Mouse (Mus musculus): ENCODE measurements around the gene Arcn1.
"Not testable (repeated sequence)": the region's sequence is repeated elsewhere in the genome, so short reads cannot be mapped to it uniquely, and the experiment has no call there.

Arcn1 gene

DNA sequence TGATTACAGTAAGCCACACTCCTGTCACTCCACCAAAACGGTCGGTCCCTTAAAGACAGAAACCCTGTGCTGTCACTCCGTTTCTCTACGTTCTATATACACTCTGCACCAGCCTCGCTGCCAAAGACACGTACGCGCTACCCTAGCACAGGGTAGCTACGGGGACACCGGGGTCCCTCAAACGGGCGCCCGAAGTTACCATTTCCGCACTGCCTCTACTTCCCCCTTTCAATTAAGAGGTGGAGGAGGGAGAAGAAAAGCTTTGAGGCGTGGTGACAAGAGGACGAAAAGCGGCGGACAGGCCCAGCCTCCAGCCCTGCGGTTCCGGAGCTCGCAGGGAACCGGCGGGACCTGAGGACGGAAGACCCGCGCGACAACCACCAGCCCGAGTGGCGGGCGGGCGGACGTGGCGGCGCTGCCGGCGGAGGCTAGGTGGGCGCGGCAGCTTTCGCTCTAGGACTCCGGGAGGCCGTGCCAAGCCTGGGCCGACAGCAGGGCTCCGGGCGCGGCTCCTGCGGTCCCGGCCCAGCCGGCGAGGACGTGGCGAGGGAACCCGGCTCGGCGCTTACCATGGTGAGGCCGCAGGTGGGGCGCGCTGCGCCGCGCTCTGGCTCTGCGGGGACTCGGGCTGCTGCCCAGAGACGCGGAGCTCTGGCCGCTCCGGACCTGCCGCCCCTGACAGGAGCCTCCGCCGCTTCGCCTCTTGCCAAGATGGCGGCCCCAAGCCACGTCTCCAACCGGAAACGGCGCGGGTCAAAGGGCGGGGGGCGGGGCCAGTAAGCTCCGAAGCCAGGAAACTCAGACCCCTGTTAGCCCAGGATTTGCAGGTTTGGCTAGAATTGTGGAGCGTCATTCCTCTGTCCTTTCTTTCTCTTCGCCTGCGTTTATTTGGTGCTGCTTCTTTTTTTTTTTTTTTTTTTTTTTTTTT lies at the start of gene Arcn1, which contains the start of gene Ift46:
Arcn1 (minus strand) TSS at position 745 of the 928 bp plus-strand sequence.
Ift46 (plus strand) TSS at position 808 of the 928 bp plus-strand sequence.
- peak; percentile 49 for DNase-seq (ENCODE audit: low spot score)

DNA sequence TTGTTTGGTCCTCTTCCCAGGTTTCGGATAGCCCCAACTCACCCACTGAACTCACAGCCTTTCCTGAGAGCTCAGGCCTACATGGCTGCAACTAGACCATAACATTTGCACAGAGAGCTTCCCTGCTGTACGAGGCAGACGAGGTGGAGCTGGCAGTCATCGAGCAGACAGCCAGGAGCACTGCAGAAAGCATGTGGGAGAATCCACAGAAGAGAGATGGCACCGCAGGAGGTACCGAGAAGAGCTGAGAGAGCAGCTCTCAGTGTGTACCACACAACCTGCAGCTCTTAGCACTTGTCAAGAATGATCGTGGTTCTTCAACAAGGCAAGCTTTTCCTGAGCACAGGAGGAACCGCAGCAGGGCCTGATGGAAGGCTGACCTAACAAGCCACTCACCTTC lies 46.5 kb upstream of the Arcn1 start:
- DNase-seq (ENCODE audit: low spot score), result no peak

DNA sequence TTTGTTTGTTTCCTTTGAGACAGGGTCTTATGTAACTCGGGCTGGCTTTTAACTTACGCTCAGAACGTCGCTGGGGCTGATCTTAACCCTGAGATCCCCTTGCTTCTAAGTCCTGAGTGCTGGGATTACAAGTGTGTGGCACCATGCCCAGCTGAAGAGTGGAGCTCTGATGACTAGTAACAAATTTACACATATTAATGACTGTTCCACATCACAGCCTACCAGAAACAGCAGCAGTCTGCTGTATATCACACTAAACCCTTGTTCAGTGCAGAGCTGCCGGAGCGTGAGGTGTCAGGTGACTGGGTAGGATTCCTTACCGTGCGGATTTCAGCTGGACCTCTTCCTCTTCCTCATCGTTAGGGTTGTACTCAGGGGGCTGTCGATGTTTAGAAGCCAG lies 42.7 kb upstream of the Arcn1 start:
- DNase-seq (ENCODE audit: low spot score), result no peak

DNA sequence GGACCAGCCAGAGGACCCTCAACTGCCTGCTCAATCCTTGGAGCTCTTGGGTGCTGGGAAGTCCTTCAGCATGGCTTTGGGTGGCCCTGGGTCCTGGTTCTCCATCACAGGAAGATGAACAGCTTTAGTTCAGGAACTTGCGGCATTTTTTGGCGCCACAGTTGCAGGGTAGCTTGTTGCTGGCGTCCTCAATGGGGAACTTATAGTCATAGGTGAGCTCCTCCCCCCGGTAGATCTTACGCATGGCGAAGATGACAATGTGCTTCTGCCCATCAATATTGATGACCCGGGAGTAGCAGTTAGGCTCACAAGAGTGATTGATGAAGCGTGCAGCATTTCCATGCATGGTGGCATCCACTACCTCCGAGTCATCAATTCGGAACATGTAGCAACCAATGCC lies 40.1 kb upstream of the Arcn1 start:
- no peak for DNase-seq (ENCODE audit: low spot score)

DNA sequence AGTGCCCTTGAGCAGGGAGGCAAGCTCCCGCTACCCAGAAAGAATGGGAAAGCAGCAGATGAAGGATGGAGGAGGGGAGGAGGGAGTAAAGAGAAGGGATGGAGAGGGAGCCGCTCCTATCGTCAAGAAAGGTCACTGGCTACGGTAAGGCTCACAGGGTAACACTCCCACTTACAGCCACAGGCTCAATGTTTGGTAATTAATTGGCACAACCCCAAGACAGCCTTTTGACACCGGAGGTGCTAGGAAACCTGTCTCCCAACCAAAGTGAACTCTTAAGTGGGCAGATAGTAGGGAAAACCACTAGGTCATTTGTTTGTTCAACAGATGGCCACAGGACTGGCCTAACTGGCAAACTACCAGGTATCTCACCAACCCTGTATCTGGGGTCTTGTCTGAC lies 39.5 kb upstream of the Arcn1 start:
- DNase-seq (ENCODE audit: low spot score), result no peak

- no peak for DNase-seq (ENCODE audit: low spot score)
Measured at GRCm38 (mm10) chr9:44805536-44805935, 37.9 kb upstream of the Arcn1 start.

DNA sequence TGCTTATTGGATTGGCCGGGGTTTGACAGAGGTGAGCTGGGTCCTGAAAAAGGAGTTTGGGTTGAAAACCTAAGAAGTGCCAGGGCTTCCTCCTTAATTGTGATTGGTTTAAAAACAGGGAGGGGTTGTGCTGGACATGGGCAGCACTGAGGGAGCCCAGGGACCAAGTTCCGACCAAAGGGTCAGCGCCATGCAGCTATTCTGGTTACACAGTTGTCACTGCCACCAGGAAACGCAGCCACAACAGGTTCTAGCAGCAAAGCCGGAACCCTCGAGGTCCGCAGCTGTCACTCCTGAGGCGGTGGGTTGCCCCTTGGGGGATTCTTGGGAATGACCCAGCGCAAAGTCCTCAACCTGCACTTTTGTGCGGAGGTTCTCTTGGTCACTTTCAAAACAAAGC lies 37.0 kb upstream of the Arcn1 start:
- DNase-seq (ENCODE audit: low spot score), result no peak

DNA sequence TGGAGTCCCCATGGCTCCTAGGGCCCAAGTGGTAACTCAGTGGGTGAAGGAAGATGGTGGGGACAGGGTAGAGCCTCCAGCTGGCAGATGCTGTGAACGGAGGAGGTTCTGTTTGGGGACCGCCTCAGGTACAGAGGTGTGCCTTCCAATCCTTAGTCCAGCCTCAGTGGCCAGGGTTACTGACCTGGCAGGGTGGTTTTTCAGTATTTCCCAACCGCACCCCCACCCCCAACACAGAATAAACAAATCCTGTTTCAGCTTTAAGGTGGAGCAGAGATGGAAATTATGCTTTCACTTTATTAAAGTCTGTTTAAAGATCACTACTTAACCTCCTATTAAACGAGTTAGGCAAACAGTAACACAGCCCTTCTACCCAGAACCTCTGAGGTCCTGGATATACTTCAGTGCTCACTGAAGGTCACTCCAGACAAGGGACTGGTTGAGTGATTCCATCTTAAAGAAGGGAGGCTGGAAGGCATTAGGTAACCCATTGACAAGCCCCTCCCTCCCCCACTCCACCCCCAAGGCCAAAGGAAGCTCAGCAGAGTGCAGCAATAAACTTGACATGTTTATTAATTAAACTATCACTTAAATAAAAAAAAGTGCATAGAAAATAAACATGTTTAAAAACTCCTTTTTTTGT lies 35.3 kb upstream of the Arcn1 start, which contains the start of gene Ttc36:
Ttc36 (minus strand) TSS at position 265 of the 643 bp plus-strand sequence.
- DNase-seq (ENCODE audit: low spot score), result no peak

GRCm38 (mm10) chr9:44801669-44802068 lies 34.0 kb upstream of the Arcn1 start:
- DNase-seq (ENCODE audit: low spot score), result no peak

GRCm38 (mm10) chr9:44799958-44800324 lies 32.3 kb upstream of the Arcn1 start:
- no peak for DNase-seq (ENCODE audit: low spot score)

- peak; percentile 52 for DNase-seq (ENCODE audit: low spot score)
Measured at GRCm38 (mm10) chr9:44799102-44799957, 31.7 kb upstream of the Arcn1 start, which contains the start of gene Tmem25. Tmem25 (minus strand) TSS chr9:44799307.

GRCm38 (mm10) chr9:44798298-44798697 lies 30.7 kb upstream of the Arcn1 start:
- DNase-seq (ENCODE audit: low spot score), result no peak

- DNase-seq (ENCODE audit: low spot score), result no peak
Measured at GRCm38 (mm10) chr9:44792842-44793241, 25.2 kb upstream of the Arcn1 start.

GRCm38 (mm10) chr9:44772750-44773651 lies 5.4 kb upstream of the Arcn1 start:
- peak; percentile 95 for DNase-seq (ENCODE audit: low spot score)

DNA sequence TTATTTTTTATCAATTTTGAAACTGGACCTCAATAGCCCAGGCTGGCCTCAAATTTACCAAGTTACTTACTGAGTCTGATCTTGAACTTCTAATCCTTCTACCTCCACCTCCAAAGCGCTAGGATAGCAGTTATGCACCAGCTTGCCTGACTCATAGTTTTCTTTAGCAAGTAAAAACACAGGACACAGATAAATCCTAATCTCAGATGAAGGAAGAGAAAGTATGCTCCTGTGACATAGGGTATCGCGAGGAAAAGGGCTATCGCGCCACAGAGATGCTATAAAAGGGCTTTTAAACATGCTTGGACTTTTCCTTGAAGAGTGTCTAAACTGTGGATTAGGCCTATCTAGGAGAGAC lies 4.7 kb upstream of the Arcn1 start:
- DNase-seq (ENCODE audit: low spot score), result no peak

- no peak for DNase-seq (ENCODE audit: low spot score)
Measured at GRCm38 (mm10) chr9:44771376-44771775, 3.7 kb upstream of the Arcn1 start.

GRCm38 (mm10) chr9:44768029-44768394 lies 367 bp upstream of the Arcn1 start:
- DNase-seq (ENCODE audit: low spot score), result not testable (repeated sequence)

- DNase-seq (ENCODE audit: low spot score), result no peak
Measured at GRCm38 (mm10) chr9:44760873-44761272, 6.8 kb downstream of the Arcn1 start.

GRCm38 (mm10) chr9:44748473-44748872 lies 19.2 kb downstream of the Arcn1 start:
- DNase-seq (ENCODE audit: low spot score), result no peak

DNA sequence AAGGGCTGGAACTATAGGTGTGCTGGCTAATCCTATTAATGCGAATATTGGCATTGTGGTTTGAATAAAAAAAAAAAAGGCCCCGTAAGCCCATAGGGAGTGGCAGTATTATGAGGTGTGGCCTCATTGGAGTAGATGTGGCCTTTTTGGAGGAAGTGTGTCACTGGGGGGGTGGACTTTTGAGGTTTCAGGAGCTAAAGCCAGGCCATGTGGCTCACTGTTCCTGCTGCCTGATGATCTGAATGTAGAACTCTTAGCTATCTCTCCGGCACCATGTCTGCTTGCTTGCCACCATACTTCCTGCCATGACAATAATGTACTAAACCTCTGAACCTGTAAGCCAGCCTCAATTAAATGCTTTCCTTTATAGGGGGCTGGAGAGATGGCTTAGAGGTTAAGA lies 20.3 kb downstream of the Arcn1 start:
- DNase-seq (ENCODE audit: low spot score), result no peak

GRCm38 (mm10) chr9:44746666-44747065 lies 21.0 kb downstream of the Arcn1 start:
- DNase-seq (ENCODE audit: low spot score), result no peak

All from layer of hippocampus, adult 9-10 months (tissue).